Mouse (Mus musculus): ENCODE results near the gene Ckap2l.

GRCm38 (mm10) chr2:129261151-129261794 lies 35.7 kb downstream of the Ckap2l start:
- TF ChIP-seq CTCF (IDR thresholded peaks at IDR 0.05; ENCODE audit: borderline replicate concordance, control insufficient read depth, extremely low read depth, insufficient read depth, low read length, poor library complexity) = no peak
- no peak for TF ChIP-seq POLR2A (IDR thresholded peaks at IDR 0.05; ENCODE audit: control insufficient read depth, extremely low read depth, insufficient read depth, low read length, poor library complexity)

All from thymus, adult 2 months (tissue).